Mouse (Mus musculus) lung, postnatal 14 days (tissue): Measurements from ENCODE around the gene Chst10.

Experiments
- DNase-seq: peaks from one replicate; pipeline ENCODE4 v3.0.0; 2021

Gene Chst10

GRCm38 (mm10) chr1:38897431-38898248, at the start of gene Chst10:
Gene Chst10 (minus strand): TSS chr1:38898161.
- peak; percentile 58 for DNase-seq

GRCm38 (mm10) chr1:38939608-38940007, 41.6 kb upstream of the Chst10 start:
- DNase-seq, result peak; percentile 17

DNA sequence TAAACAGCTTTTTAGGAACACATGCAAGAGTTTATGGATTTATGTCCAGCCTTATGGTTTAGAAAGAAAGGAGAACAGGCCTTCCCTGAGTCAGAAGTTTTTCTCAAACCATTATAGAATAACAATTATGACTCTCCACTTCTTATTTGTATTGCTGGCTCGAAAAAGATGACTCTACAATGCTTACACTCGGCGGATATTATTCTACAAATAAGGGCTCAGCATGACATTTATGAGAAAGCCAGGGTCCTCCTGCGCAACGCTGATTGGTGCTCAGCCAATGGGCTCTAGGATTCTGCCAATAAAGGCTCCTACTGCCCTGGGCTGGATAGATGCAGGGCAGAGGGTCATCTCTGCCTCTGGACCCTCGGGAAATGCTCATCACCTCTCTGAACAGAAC, 40.9 kb upstream of the Chst10 start, which contains the start of gene Nms:
Gene Nms, plus strand, starts transcription at position 301 of the 400 bp plus-strand sequence.
- no peak for DNase-seq

DNA sequence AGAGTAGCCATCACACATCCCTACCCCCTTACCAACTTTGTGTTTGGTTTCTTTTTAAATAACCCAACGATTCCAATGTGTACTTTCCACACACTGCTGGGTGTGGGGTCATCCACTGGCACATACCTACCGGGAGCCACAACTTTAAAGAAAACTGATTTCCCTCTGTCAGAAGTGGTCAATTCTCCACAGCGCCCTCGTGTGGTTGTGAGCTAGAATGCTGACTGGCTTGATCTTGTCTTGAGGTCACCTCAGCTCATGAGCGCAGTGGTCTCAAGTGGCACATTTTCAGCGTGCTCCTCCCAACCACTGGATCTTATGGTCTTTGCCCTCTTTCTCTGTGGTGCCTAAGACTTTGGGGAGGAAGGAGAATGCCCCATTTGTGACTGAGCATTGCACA, 38.8 kb upstream of the Chst10 start:
- DNase-seq, result peak; percentile 12

GRCm38 (mm10) chr1:38934668-38935067, 36.7 kb upstream of the Chst10 start:
- DNase-seq, result peak; percentile 14

DNA sequence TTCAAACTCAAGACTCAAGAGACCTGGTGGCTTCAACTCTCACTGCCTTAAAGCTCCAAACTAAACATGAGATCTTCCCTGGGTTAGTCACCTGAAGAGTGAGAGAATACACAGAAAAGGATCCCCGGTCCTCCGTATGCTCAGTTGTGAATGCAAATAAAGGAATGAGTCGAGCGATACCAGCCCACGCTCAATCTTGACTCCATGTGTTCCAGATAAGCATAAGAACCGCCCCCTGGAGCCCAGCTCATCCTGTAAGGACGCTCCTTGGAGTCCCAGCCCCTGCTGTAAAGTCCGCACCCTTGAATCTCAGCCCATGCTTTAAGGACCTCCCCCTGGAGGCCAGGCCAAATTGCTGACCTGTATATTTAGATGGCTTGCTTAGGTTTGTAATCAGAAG, 32.8 kb upstream of the Chst10 start:
- DNase-seq, result no peak

- DNase-seq, result no peak
These were observed 31.5 kb upstream of the Chst10 start for GRCm38 (mm10) chr1:38929468-38929867.

DNA sequence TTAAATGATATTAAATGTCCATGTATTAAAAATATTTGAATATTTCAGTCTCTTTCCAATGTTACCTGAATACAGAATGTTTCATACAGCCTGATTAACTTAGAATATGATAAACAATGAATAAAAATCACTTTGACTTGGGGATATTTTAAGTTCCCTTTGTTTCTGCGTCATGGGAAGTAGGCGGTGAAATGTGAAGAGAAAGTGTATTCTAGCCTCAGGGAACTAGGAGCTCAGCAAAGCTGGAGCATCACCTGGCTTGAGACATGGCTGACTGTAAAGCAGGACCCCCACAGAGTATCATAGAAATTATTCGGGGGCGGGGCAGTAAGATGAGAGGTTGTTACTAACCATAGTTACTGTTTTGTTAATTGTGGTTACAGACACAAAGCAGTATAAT, 31.0 kb upstream of the Chst10 start:
- no peak for DNase-seq

- no peak for DNase-seq
These were observed 6.0 kb upstream of the Chst10 start for GRCm38 (mm10) chr1:38903985-38904384.

DNA sequence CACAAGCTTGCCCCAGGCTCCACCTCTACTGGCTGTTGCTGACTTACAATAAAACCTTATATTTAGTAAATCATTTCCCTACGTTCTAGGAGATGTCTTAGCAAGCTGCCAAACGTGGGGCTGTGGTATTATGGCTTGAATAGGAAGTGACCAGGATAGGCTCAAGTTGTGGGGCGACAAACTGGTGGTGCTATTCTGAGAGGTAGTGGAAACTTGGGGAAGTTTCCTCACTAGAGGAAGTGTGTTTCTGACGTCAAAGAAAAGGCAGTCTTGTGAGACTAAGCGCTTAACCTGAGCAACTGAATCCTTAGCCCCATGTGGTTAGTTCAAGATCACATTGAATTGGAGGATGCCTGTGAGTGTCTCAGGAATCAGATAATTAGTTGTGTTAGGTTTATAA, 4.6 kb upstream of the Chst10 start:
- no peak for DNase-seq

- no peak for DNase-seq
These were observed 4.9 kb downstream of the Chst10 start for GRCm38 (mm10) chr1:38893081-38893480.

GRCm38 (mm10) chr1:38891444-38891843, 6.5 kb downstream of the Chst10 start:
- no peak for DNase-seq

DNA sequence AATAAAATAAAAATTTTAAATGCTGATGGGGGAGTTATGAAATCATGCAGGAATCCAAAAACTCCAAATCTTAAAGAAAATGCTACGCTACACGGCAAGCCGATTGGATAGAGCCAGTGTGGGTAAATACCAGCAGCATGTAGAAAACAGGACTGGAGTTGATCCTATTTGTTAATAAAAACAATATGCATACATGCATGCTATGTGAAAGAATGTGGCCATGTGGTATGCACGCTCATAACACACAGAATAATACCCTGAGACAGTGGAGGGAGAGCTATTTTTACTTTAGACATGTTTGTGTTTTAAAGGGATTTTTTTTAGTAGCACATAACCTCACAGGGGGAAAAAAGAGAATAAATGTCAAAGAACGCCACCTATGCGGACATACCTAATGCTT, 9.2 kb downstream of the Chst10 start:
- DNase-seq, result no peak

DNA sequence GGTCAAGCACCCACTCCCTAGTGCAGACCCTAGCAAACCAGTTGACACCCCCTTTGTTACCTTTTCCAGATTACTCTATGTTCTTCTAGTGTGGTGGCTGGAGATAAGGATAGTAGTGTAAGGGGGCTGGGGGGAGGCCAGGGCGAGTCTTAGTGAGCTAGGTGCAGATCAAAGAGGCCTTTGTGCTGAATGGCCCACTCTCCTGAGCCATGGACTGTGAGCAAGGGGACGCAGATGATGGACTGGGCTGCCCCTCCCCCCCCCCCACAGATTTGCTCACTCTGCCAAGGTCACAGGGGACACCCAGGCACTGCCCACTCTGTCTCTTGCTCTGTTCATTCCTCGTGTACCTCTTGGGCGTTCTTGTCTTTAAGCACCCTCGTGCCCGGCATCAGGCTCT, 10.9 kb downstream of the Chst10 start:
- DNase-seq, result no peak

GRCm38 (mm10) chr1:38886602-38887001, 11.4 kb downstream of the Chst10 start:
- DNase-seq, result no peak

GRCm38 (mm10) chr1:38885956-38886355, 12.0 kb downstream of the Chst10 start:
- DNase-seq, result no peak

- DNase-seq, result no peak
These were observed 14.2 kb downstream of the Chst10 start for GRCm38 (mm10) chr1:38883766-38884165.

GRCm38 (mm10) chr1:38882746-38883145, 15.2 kb downstream of the Chst10 start:
- no peak for DNase-seq

- DNase-seq, result no peak
These were observed 16.6 kb downstream of the Chst10 start for GRCm38 (mm10) chr1:38881366-38881765.

GRCm38 (mm10) chr1:38876671-38877382, 21.1 kb downstream of the Chst10 start:
- DNase-seq, result no peak

GRCm38 (mm10) chr1:38873911-38874310, 24.1 kb downstream of the Chst10 start:
- DNase-seq, result no peak

DNA sequence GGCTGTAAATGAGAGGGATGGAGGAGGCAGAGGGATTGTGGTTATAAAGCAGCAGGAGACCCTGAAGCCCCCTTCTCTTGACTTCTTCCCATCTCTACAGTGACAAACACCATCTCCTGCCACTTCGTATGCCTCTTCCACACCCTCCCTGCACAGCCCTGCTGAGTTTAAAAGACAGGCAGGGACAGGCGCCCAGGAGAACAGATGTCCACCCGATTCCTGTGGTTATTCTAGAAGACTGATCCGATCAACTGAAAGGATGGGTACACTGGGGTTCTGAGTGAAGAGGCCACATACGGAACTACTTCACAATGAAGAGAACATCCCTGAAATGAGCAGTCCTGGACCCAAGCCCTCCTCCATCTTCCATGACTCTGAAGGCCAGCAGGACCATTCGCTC, 26.1 kb downstream of the Chst10 start:
- no peak for DNase-seq

GRCm38 (mm10) chr1:38869398-38870195, 28.4 kb downstream of the Chst10 start:
- DNase-seq, result no peak
